Mouse (Mus musculus) adrenal gland, adult 2 months (tissue): ENCODE data around the gene Cd200r3. TPM values are rescaled to one million over a fixed set of nuclear protein-coding genes. Genes with fewer than 3 reads are reported as not detected.

Experiments
- polyA plus RNA-seq: library from polyadenylated mRNA; depleted of rRNA; stranded (reverse); fragments of >200 nt; gene quantifications from 2 replicates; pipeline ENCODE4 v1.2.3, GENCODE M21; 2012; rRNA removed
- total RNA-seq, 2 experiments: library from RNA; stranded (reverse); gene quantifications; 2 replicates each; pipeline ENCODE4 v1.2.3; 2021

Gene Cd200r3
- total and polyA plus RNA-seq, 3 experiments, result not detected

Other genes starting within 250 kb of the Cd200r3 start
- 10 to 100 TPM in 1 of 2 experiments, 1 to 10 TPM in 1; 9.9 to 12.1 TPM for gene Nepro, start 219.4 kb upstream of the Cd200r3 start, total RNA-seq
- gene Nepro, start 219.4 kb upstream of the Cd200r3 start, polyA plus RNA-seq, result 5.1 and 5.2 TPM in 2 replicates
- gene Gtpbp8, start 197.3 kb upstream of the Cd200r3 start, total RNA-seq, result 10 to 100 TPM; 14.9 to 17.8 TPM
- 13.5 and 14.1 TPM in 2 replicates for gene Gtpbp8, start 197.3 kb upstream of the Cd200r3 start, polyA plus RNA-seq
- gene Cd200r1, start 177.9 kb upstream of the Cd200r3 start, total RNA-seq, result under 1 TPM; 0.14 to 0.38 TPM
- 0.15 and 0.19 TPM in 2 replicates for gene Cd200r1, start 177.9 kb upstream of the Cd200r3 start, polyA plus RNA-seq
- not detected for gene Cd200r4, start 131.9 kb upstream of the Cd200r3 start, total RNA-seq
- gene Cd200r4, start 131.9 kb upstream of the Cd200r3 start, polyA plus RNA-seq, result 0.04 TPM in 1 of 2 replicates, not detected in the other
- gene Cd200r2, start 76.6 kb upstream of the Cd200r3 start, total RNA-seq, result not detected
- gene Cd200r2, start 76.6 kb upstream of the Cd200r3 start, polyA plus RNA-seq, result not detected in 2 replicates
- gene Ccdc80, start 149.7 kb downstream of the Cd200r3 start, total RNA-seq, result 10 to 100 TPM; 40.7 to 53.4 TPM
- gene Ccdc80, start 149.7 kb downstream of the Cd200r3 start, polyA plus RNA-seq, result 19.2 and 19.8 TPM in 2 replicates
- gene Slc35a5, start 215.0 kb downstream of the Cd200r3 start, total RNA-seq, result 10 to 100 TPM; 29.4 to 35.2 TPM
- gene Slc35a5, start 215.0 kb downstream of the Cd200r3 start, polyA plus RNA-seq, result 4.7 and 5.7 TPM in 2 replicates
- gene Atg3, start 215.1 kb downstream of the Cd200r3 start, total RNA-seq, result 10 to 100 TPM; 52.5 to 62.2 TPM
- gene Atg3, start 215.1 kb downstream of the Cd200r3 start, polyA plus RNA-seq, result 44.0 and 55.5 TPM in 2 replicates